Mouse (Mus musculus) naive thymus-derived CD4-positive, alpha-beta T cell, adult 2 months (primary cell): Measurements from ENCODE around the gene Siva1.

Experiments used
- DNase-seq: peaks from one replicate; pipeline ENCODE4 v3.0.0-alpha.2; 2011; ENCODE audit warnings: low read depth

The Siva1 gene

GRCm38 (mm10) chr12:112623742-112624141 lies 20.7 kb upstream of the Siva1 start:
- DNase-seq: peak; percentile 77

GRCm38 (mm10) chr12:112625700-112626099 lies 18.8 kb upstream of the Siva1 start:
- DNase-seq: no peak

GRCm38 (mm10) chr12:112626455-112626854 lies 18.0 kb upstream of the Siva1 start:
- no peak for DNase-seq

GRCm38 (mm10) chr12:112627097-112627881 lies 17.2 kb upstream of the Siva1 start:
- DNase-seq: peak; percentile 48

GRCm38 (mm10) chr12:112628197-112628596 lies 16.3 kb upstream of the Siva1 start:
- DNase-seq: no peak

GRCm38 (mm10) chr12:112628928-112629721 lies 15.4 kb upstream of the Siva1 start:
- DNase-seq: peak; percentile 79

- DNase-seq: no peak
Measured at GRCm38 (mm10) chr12:112630029-112630428, 14.4 kb upstream of the Siva1 start.

- no peak for DNase-seq
Measured at GRCm38 (mm10) chr12:112630796-112631195, 13.7 kb upstream of the Siva1 start.

- no peak for DNase-seq
Measured at GRCm38 (mm10) chr12:112631472-112631871, 13.0 kb upstream of the Siva1 start.

GRCm38 (mm10) chr12:112632084-112632777 lies 12.2 kb upstream of the Siva1 start:
- DNase-seq: no peak

- DNase-seq: no peak
Measured at GRCm38 (mm10) chr12:112632907-112633306, 11.6 kb upstream of the Siva1 start.

GRCm38 (mm10) chr12:112633686-112634085 lies 10.8 kb upstream of the Siva1 start:
- DNase-seq: no peak

GRCm38 (mm10) chr12:112639526-112639925 lies 5.0 kb upstream of the Siva1 start:
- DNase-seq: no peak

- no peak for DNase-seq
Measured at GRCm38 (mm10) chr12:112643126-112643525, 1.4 kb upstream of the Siva1 start.

GRCm38 (mm10) chr12:112644855-112645506 lies 502 bp downstream of the Siva1 start:
- DNase-seq: no peak

GRCm38 (mm10) chr12:112646139-112646538 lies 1.7 kb downstream of the Siva1 start:
- no peak for DNase-seq

- DNase-seq: no peak
Measured at GRCm38 (mm10) chr12:112648081-112648480, 3.6 kb downstream of the Siva1 start.

GRCm38 (mm10) chr12:112651778-112652439 lies 7.4 kb downstream of the Siva1 start:
- DNase-seq: no peak

- peak; percentile 90 for DNase-seq
Measured at GRCm38 (mm10) chr12:112653157-112653824, 8.8 kb downstream of the Siva1 start.

GRCm38 (mm10) chr12:112654076-112654475 lies 9.6 kb downstream of the Siva1 start:
- DNase-seq: no peak

- no peak for DNase-seq
Measured at GRCm38 (mm10) chr12:112658619-112659018, 14.1 kb downstream of the Siva1 start.
